Mouse (Mus musculus): ENCODE data around the gene Dus1l. TPM values are rescaled to one million over a fixed set of nuclear protein-coding genes. Genes with fewer than 3 reads are reported as not detected.
"Not testable (repeated sequence)": the region's sequence is repeated elsewhere in the genome, so short reads cannot be mapped to it uniquely, and the experiment has no call there.

Gene Dus1l
- polyA plus RNA-seq (2012; rRNA removed): 32.0 and 35.4 TPM in 2 replicates

DNA sequence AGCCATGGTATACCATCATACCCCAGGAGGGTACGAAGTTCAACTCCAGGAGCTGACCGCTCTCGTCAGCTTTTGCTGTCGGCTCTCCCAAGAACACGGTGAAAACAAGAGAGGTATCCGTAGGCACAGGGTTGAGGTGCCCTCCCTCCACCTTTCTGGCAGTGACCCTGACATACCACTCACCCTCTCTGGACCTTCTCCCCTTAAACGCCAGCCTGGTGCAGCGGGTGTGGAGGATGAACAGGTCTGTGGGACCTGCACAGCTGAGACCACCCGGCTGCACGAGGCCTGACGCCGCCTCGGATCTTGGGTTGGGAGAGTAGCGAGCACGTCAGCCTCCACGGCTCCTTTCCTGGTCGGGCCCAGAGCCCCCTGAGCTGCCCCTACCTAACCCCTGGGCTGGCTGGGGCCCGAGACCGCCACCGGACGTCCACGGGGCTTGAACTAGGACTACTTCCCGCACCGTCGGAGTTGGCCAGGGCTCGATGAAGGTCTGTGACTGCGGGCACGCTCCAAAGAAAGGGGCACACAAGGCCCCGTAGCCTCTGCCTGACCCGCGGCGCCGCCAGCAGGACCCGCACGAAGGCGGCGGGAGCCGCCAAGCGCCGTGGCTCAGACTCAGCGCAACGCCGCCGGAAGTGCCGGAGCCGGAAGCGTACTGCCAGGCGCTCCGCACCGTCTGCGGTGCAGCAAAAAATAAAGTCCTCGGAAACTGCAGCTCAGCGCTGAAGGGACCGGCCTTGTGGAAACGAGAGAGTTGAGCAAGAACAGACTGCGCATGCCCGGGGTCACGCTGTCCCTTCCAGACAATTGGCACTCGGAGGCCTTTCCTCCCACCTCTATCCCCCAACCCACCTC lies at the start of gene Dus1l:
Gene Dus1l (minus strand): TSS at position 648 of the 858 bp plus-strand sequence.
- TF ChIP-seq POLR2A (IDR thresholded peaks at IDR 0.05; ENCODE audit: borderline replicate concordance, extremely low read depth, low read depth, low read length) (peak; percentile 87), CTCF (IDR thresholded peaks at IDR 0.05; ENCODE audit: insufficient read depth, low read length) (no peak)
- WGBS: 1% methylated on average over 59 of the region's 59 CpGs
- DNase-seq: peak; percentile 97
- H3K4me1 ChIP-seq (ENCODE audit: control insufficient read depth, insufficient read depth, low read length): peaks cover 17% of the 10 kb centered on the region
- peak within 1 kb of the TSS; percentile 87 for H3K4me3 ChIP-seq (replicated peaks; ENCODE audit: extremely low read depth, low read depth, low read length)

DNA sequence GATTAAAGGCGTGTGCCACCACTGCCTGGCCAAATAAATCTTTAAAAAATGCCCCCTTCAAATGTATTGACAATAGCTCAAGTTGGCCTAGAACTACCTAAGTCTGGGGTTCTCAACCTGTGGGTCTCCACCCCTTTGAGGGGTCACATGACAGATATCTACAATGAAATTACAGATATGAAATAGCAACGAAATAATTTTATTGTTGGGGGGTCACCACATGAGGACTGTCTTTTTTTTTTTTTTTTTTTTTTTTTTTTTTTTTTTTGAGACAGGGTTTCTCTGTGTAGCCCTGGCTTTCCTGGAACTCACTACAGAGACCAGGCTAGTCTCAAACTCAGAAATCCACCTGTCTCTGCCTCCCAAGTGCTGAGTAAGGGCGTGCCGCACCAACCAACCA lies 48.1 kb upstream of the Dus1l start:
- 89% methylated on average over 4 of the region's 4 CpGs for WGBS
- Histone ChIP-seq H3K4me1 (ENCODE audit: control insufficient read depth, insufficient read depth, low read length) (no peaks in the 10 kb centered on the region), H3K4me3 (replicated peaks; ENCODE audit: extremely low read depth, low read depth, low read length) (no peak overlapping the region)
- TF ChIP-seq POLR2A (IDR thresholded peaks at IDR 0.05; ENCODE audit: borderline replicate concordance, extremely low read depth, low read depth, low read length): no peak
- TF ChIP-seq CTCF (IDR thresholded peaks at IDR 0.05; ENCODE audit: insufficient read depth, low read length): no peak
- no peak for DNase-seq

DNA sequence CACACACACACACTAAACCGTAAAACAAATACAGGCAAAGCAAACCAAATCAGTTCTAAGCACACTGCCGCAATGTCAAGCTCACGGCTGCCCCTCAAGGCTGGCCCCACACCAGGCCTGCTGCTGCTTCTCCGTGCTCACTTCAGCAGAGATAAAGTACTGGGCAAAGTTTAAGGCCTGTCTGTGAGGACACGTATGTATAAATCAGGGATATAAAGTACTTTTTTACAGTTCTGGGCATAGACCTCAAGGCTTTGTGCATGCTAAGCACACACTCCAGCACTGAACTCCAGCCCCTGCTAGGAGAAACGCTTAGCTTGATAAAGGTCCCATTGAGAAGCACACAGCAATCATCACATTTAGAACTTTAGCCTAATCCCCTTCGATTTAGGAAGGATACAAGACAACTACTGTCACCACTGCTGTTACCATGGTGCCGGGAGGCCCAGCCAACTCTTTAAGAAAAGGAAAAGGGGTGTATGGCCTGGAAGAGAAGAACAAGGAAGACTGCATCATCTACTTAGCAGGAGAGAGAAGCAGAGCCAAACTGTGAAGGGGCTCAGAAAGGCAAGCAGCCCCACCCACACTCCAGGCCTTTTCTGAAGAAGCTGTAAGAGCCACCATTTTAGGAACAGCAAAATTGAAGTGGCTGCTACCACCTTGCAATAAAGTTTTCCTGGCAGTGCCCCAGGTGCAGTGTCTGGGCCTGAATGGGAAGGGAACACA lies 37.5 kb upstream of the Dus1l start:
- 50% methylated on average over 8 of the region's 8 CpGs for WGBS
- DNase-seq: peak; percentile 43
- H3K4me1 ChIP-seq (ENCODE audit: control insufficient read depth, insufficient read depth, low read length): no peaks in the 10 kb centered on the region

DNA sequence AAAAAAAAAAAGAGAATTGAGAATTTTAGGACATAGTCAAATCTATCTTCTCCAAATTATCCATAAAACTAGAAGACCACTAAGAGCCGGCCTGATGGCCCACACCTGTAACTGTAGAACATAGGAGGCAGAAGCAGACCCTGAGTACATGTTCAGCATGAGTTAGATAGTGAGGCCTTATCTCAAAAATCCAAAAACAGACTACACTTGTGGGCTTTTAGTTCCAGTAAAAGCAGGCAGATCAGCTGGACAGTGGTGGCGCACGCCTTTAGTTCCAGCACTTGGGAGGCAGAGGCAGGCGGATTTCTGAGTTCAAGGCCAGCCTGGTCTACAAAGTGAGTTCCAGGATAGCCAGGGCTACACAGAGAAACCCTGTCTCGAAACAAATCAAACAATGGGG lies 36.8 kb upstream of the Dus1l start:
- not testable (repeated sequence) for H3K4me1 ChIP-seq (ENCODE audit: control insufficient read depth, insufficient read depth, low read length); H3K4me3 ChIP-seq (replicated peaks; ENCODE audit: extremely low read depth, low read depth, low read length); DNase-seq
- WGBS: 93% methylated on average over 5 of the region's 5 CpGs

More for the DNA sequence above, 37.5 kb upstream of the Dus1l start:
- no peak for TF ChIP-seq CTCF (IDR thresholded peaks at IDR 0.05; ENCODE audit: insufficient read depth, low read length)
- no peak overlapping the region for H3K4me3 ChIP-seq (replicated peaks; ENCODE audit: extremely low read depth, low read depth, low read length)

DNA sequence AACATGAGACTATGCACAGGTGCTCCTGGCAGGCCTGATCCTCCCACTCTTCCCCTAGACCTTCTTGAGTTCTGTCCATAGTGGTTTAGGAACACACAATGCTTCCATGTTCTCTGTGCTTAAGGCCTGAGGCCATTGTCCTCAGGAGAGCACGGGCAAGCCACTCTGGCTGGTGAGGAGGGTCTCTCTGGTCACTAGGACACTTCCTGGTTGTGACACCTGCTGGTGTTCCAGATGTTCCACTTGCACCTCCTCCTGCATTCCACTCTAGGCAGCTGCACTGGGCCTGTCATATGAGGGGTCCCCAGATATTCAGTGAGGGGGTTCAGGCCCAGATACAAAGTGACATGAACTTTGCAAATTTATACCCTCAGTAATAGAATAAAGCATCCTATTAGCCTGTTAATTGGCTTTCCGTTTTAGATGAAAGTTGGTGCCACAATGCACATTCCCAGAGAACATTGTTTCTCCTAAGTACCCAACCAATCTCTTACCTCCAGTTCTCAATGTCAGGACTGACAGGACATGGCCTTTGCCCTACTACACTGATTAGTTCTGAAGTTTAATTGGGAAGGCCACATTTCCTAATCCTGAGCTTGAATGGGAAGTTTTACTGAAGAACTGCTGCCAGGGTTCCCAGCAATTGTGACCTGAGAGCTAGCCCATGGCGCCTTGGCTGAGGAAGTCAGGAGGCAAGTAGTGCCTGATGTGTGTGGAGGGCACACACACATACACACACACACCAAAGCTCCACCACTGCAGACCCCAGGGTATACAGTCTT lies 35.6 kb upstream of the Dus1l start:
- DNase-seq: no peak

DNA sequence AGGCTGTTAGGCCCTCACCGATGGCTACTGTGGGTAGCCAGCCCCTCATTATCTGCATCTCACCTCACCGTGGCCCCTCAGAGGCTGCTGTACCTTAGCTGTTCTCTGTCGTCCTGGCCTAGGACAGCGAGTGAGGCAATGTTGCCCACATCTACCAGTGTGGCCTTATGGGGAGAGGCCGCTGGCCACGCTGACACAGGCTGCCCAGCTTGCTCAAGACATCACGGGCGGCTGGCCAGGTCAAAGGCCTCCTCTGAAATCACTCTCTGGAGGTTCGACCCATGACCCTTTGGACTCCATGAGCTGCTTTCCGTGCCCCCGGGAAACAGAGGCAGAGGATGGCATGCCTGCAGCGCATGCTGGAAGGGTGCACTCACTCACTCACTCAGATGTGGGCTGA lies 34.5 kb upstream of the Dus1l start:
- WGBS: 86% methylated on average over 12 of the region's 12 CpGs
- no peak for TF ChIP-seq CTCF (IDR thresholded peaks at IDR 0.05; ENCODE audit: insufficient read depth, low read length)
- TF ChIP-seq POLR2A (IDR thresholded peaks at IDR 0.05; ENCODE audit: borderline replicate concordance, extremely low read depth, low read depth, low read length): no peak
- DNase-seq: no peak
- H3K4me3 ChIP-seq (replicated peaks; ENCODE audit: extremely low read depth, low read depth, low read length): no peak overlapping the region
- H3K4me1 ChIP-seq (ENCODE audit: control insufficient read depth, insufficient read depth, low read length): no peaks in the 10 kb centered on the region

More for the DNA sequence above, 35.6 kb upstream of the Dus1l start:
- 83% methylated on average over 3 of the region's 3 CpGs for WGBS
- no peak overlapping the region for H3K4me3 ChIP-seq (replicated peaks; ENCODE audit: extremely low read depth, low read depth, low read length)
- TF ChIP-seq CTCF (IDR thresholded peaks at IDR 0.05; ENCODE audit: insufficient read depth, low read length) (no peak), POLR2A (IDR thresholded peaks at IDR 0.05; ENCODE audit: borderline replicate concordance, extremely low read depth, low read depth, low read length) (no peak)
- no peaks in the 10 kb centered on the region for H3K4me1 ChIP-seq (ENCODE audit: control insufficient read depth, insufficient read depth, low read length)

DNA sequence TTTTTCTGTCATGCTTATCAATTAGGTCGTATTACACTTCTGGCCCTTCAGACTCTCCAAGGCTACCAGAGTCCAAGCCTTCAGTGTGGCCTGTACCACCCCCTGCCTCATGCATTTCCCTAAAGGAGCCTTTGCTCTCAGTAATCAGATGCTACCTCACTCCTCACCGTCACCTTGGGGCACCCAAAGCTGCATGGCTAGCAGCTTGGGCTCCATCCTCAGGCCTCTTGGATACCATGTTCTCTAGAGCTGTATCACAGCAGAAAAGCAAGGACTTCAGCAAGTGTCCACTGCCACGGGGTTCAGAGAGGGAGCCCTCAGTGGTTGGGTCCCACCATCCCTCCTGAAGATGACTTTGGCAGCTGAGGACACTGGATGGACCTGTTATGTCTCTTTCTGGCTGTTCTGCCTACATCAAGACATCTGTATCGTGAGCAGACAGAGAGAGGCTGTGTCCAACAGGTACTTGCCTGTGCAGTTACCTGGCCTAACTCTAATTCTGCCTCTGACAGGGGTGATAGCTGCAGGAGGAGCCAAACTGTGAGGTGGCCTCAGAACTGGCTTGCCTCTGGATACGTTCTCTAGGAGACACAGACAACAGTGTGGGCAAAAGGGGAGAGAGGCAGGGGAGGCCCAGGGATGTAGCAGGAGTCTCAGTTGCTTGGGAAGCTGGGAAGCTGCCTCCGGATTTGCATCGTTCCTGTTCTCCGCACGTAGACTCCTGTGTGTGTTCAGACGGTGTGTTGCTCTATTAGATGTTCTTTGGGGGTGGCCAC lies 33.7 kb upstream of the Dus1l start:
- Histone ChIP-seq H3K4me1 (ENCODE audit: control insufficient read depth, insufficient read depth, low read length) (peaks cover 1% of the 10 kb centered on the region; the same call in 1 of the 2 replicates), H3K4me3 (replicated peaks; ENCODE audit: extremely low read depth, low read depth, low read length) (no peak overlapping the region)
- no peak for TF ChIP-seq POLR2A (IDR thresholded peaks at IDR 0.05; ENCODE audit: borderline replicate concordance, extremely low read depth, low read depth, low read length)
- no peak for TF ChIP-seq CTCF (IDR thresholded peaks at IDR 0.05; ENCODE audit: insufficient read depth, low read length)
- no peak for DNase-seq
- 88% methylated on average over 10 of the region's 10 CpGs for WGBS

DNA sequence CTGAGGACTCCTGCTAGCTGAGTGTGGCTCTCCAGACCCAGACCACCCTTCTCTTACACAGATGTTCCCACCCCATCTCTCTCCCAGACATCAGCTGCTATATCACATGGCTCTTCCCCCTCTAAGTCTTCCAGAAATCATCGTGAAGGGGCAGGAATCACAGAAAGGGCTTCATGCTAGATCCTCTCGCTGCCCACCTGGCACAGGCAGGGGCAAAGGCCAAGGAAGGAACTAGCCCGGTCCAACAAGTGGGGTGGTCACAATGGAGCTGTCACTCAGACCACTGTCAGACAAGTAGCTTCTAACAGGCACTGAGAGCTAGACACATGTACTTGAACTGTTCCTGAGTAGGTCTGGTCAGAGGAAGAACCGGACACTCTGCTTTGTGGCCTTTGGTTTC lies 32.2 kb upstream of the Dus1l start:
- H3K4me3 ChIP-seq (replicated peaks; ENCODE audit: extremely low read depth, low read depth, low read length): no peak overlapping the region
- DNase-seq: no peak
- WGBS: 64% methylated on average over 4 of the region's 4 CpGs
- H3K4me1 ChIP-seq (ENCODE audit: control insufficient read depth, insufficient read depth, low read length): peaks cover 3% of the 10 kb centered on the region; the same call in 1 of the 2 replicates
- TF ChIP-seq CTCF (IDR thresholded peaks at IDR 0.05; ENCODE audit: insufficient read depth, low read length) (no peak), POLR2A (IDR thresholded peaks at IDR 0.05; ENCODE audit: borderline replicate concordance, extremely low read depth, low read depth, low read length) (no peak)
